Mouse (Mus musculus): ENCODE results near the gene Gramd1b. TPM values are rescaled to one million over a fixed set of nuclear protein-coding genes. Genes with fewer than 3 reads are reported as not detected.

Gene Gramd1b
- polyA plus RNA-seq, 1 experiment from 2014 or later, result 2.8 TPM

DNA sequence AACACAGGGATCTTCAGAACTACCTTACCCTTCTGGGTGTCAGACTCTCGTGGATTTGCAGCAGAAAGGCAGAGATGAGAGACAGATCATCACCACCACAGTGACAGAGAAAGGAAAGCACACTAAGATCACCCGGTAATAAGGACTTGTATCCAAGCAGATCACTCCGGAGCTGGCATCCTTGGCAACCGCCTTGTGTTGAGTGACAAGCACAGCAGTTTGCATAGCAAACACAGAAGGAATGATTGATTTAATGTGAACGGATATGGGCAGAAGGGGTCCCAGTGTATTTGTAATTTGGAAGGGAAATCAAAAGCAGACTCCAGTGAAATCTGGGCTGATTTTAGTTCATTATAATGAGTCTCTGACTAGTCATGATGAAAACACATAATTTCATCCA is 97.9 kb downstream of the Gramd1b start:
- Histone ChIP-seq H3K9ac (ENCODE audit: low read length) (no peak overlapping the region), H3K36me3 (ENCODE audit: control insufficient read depth, insufficient read depth, low read length) (no peaks in the 10 kb centered on the region), H3K4me1 (ENCODE audit: control insufficient read depth, insufficient read depth, low read length) (no peaks in the 10 kb centered on the region), H3K27ac (replicated peaks; ENCODE audit: low read depth, low read length) (no peak overlapping the region), H3K4me3 (ENCODE audit: low read depth, low read length) (no peak overlapping the region), H3K27me3 (ENCODE audit: control insufficient read depth, insufficient read depth, low read length) (no peaks in the 10 kb centered on the region), H3K4me2 (ENCODE audit: low read depth, severe bottlenecking) (no peak overlapping the region), H3K9me3 (ENCODE audit: control insufficient read depth, low read length) (no peaks in the 10 kb centered on the region)
- ATAC-seq (ENCODE audit: insufficient number of reproducible peaks, low FRiP score, low TSS enrichment, low read depth) (no peak), DNase-seq (ENCODE audit: low spot score) (no peak)
- 88% methylated on average over 5 of the region's 5 CpGs for WGBS

DNA sequence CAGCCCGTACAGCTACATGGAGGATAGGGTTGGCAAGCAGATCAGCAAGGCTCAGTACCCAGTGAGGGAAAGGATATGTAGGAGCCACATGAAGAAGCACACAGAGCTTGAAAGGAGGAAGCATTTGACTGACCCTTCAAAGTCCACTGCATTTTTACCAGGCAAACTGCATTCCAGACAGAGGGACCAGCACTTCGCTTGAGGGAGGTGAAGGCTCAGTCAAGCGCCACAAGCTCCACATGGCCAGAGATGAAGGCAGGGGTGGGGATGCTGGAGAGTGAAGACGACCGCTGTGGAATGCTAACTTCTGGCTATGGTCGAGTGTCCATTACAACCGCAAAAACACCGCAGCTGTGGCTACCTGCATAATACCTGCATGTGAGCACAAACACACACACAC is 100.2 kb downstream of the Gramd1b start:
- Histone ChIP-seq H3K9me3 (ENCODE audit: control insufficient read depth, low read length) (no peaks in the 10 kb centered on the region), H3K36me3 (ENCODE audit: control insufficient read depth, insufficient read depth, low read length) (no peaks in the 10 kb centered on the region), H3K4me2 (ENCODE audit: low read depth, severe bottlenecking) (no peak overlapping the region), H3K4me3 (ENCODE audit: low read depth, low read length) (no peak overlapping the region), H3K27ac (replicated peaks; ENCODE audit: low read depth, low read length) (no peak overlapping the region), H3K9ac (ENCODE audit: low read length) (no peak overlapping the region), H3K4me1 (ENCODE audit: control insufficient read depth, insufficient read depth, low read length) (no peaks in the 10 kb centered on the region), H3K27me3 (ENCODE audit: control insufficient read depth, insufficient read depth, low read length) (no peaks in the 10 kb centered on the region)
- ATAC-seq (ENCODE audit: insufficient number of reproducible peaks, low FRiP score, low TSS enrichment, low read depth), result no peak
- no peak for DNase-seq (ENCODE audit: low spot score)
- WGBS, result 81% methylated on average over 8 of the region's 8 CpGs

DNA sequence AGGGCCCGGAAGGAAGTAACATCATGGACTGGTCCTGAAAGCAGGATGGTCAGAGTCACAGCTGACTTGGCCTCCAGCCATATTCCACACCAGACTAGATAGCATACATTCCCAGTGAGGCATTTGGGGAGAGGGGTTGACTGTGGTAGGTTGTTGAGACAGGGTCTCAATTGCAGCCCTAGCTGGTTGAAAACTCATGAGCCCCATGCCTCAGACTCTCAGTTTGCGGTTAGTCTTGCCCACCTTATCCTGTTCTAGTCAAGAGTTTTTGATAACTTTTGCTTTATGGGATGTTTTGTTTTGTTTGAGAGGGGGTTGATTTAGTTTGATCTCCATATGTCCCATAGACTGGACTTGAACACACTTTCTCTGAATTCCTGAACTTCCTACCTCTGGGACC is 103.5 kb downstream of the Gramd1b start:
- 96% methylated on average over 2 of the region's 2 CpGs for WGBS
- Histone ChIP-seq H3K4me1 (ENCODE audit: control insufficient read depth, insufficient read depth, low read length) (no peaks in the 10 kb centered on the region), H3K9me3 (ENCODE audit: control insufficient read depth, low read length) (no peaks in the 10 kb centered on the region), H3K27ac (replicated peaks; ENCODE audit: low read depth, low read length) (no peak overlapping the region), H3K9ac (ENCODE audit: low read length) (no peak overlapping the region), H3K4me3 (ENCODE audit: low read depth, low read length) (no peak overlapping the region), H3K4me2 (ENCODE audit: low read depth, severe bottlenecking) (no peak overlapping the region), H3K27me3 (ENCODE audit: control insufficient read depth, insufficient read depth, low read length) (no peaks in the 10 kb centered on the region), H3K36me3 (ENCODE audit: control insufficient read depth, insufficient read depth, low read length) (no peaks in the 10 kb centered on the region; the same call in 1 of the 2 replicates)
- DNase-seq (ENCODE audit: low spot score), result no peak
- ATAC-seq (ENCODE audit: insufficient number of reproducible peaks, low FRiP score, low TSS enrichment, low read depth), result no peak

DNA sequence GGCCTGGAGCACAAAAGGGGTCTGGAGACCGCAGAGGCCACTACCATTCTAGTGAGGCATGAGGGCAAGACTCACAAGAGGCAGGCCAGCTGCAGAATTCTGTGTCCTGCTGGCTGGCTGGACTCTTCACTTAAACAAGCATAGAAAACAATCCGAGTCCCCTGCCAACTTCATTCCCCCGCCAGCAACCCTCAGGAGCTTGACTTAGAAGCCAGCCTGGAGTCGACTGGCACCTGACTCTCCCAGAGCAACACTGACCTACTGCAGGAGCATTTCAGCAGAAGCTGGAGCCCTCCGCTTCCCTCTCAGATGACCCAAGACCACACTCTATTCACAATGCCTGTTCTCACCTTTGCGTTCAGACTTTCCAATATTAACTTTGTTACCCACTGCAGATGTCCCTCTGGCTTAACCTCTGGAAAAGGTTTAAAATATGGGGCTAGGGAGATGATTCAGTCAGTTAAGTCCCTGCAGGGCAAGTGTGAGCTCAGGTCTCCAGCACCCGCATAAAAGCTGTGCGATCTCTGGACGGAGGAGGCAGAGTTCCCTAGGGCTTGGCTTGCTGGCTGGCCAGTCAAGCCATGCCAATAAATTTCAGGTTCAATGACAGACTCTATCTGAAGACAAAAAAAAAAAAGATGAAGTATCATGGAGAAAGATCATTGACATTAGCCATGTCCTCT is 104.8 kb downstream of the Gramd1b start:
- H3K9me3 ChIP-seq (ENCODE audit: control insufficient read depth, low read length), result no peaks in the 10 kb centered on the region
- ATAC-seq (ENCODE audit: insufficient number of reproducible peaks, low FRiP score, low TSS enrichment, low read depth), result no peak

DNA sequence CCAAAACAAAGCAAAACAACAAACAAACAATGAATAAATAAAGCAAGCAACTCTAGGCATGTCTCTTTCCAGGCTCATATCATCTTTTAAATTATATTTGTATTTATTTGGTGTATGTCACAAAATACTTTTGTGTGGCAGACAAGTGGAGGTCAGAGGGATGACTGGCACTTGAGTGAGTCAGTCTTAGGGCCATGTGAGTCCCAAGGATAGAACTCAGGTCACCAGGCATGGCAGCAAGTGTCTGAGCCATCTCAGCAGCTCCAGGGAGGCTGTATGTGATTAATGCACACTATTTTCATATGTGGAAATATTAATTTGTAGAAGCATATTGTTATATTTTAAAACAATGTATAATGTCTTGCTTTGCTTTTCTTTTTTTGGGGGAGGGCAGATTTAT is 106.3 kb downstream of the Gramd1b start:
- no peak overlapping the region for H3K4me3 ChIP-seq (ENCODE audit: low read depth, low read length)
- no peaks in the 10 kb centered on the region for H3K27me3 ChIP-seq (ENCODE audit: control insufficient read depth, insufficient read depth, low read length)
- no peak overlapping the region for H3K4me2 ChIP-seq (ENCODE audit: low read depth, severe bottlenecking)
- no peaks in the 10 kb centered on the region for H3K9me3 ChIP-seq (ENCODE audit: control insufficient read depth, low read length)
- no peak overlapping the region for H3K27ac ChIP-seq (replicated peaks; ENCODE audit: low read depth, low read length)
- no peaks in the 10 kb centered on the region; the same call in 1 of the 2 replicates for H3K36me3 ChIP-seq (ENCODE audit: control insufficient read depth, insufficient read depth, low read length)
- H3K4me1 ChIP-seq (ENCODE audit: control insufficient read depth, insufficient read depth, low read length), result no peaks in the 10 kb centered on the region
- ATAC-seq (ENCODE audit: insufficient number of reproducible peaks, low FRiP score, low TSS enrichment, low read depth), result no peak
- DNase-seq (ENCODE audit: low spot score), result no peak
- no peak overlapping the region for H3K9ac ChIP-seq (ENCODE audit: low read length)

More for the DNA sequence above, 104.8 kb downstream of the Gramd1b start:
- no peak overlapping the region for H3K4me3 ChIP-seq (ENCODE audit: low read depth, low read length)
- no peaks in the 10 kb centered on the region for H3K27me3 ChIP-seq (ENCODE audit: control insufficient read depth, insufficient read depth, low read length)
- H3K4me1 ChIP-seq (ENCODE audit: control insufficient read depth, insufficient read depth, low read length), result no peaks in the 10 kb centered on the region
- no peak for DNase-seq (ENCODE audit: low spot score)
- no peak overlapping the region for H3K9ac ChIP-seq (ENCODE audit: low read length)
- WGBS, result 90% methylated on average over 9 of the region's 9 CpGs
- no peak overlapping the region for H3K4me2 ChIP-seq (ENCODE audit: low read depth, severe bottlenecking)
- no peaks in the 10 kb centered on the region; the same call in 1 of the 2 replicates for H3K36me3 ChIP-seq (ENCODE audit: control insufficient read depth, insufficient read depth, low read length)
- no peak overlapping the region for H3K27ac ChIP-seq (replicated peaks; ENCODE audit: low read depth, low read length)

DNA sequence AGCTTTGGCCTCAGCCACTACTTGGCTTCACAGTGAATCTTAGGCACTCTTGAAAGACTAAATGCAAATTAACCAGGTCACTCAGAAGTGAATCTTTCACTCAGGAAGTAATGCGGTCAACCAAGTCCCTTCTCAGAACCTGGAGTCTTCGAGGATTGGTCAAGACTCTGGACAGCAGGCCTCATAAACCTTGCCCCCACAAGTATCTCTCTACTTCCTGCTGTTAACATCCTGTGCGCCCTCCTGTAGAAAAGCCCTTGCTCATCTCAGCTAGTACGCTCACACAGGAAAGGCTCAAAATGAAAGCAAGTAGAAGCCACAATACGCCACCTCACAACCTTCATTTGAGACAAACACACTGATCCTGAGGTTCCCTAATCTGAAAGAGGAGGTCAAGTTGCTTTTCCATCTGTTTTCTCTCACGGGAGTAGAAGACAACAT is 107.7 kb downstream of the Gramd1b start:
- Histone ChIP-seq H3K4me3 (ENCODE audit: low read depth, low read length) (no peak overlapping the region), H3K36me3 (ENCODE audit: control insufficient read depth, insufficient read depth, low read length) (no peaks in the 10 kb centered on the region; the same call in 1 of the 2 replicates), H3K27ac (replicated peaks; ENCODE audit: low read depth, low read length) (no peak overlapping the region), H3K9ac (ENCODE audit: low read length) (no peak overlapping the region), H3K4me1 (ENCODE audit: control insufficient read depth, insufficient read depth, low read length) (no peaks in the 10 kb centered on the region), H3K9me3 (ENCODE audit: control insufficient read depth, low read length) (no peaks in the 10 kb centered on the region), H3K4me2 (ENCODE audit: low read depth, severe bottlenecking) (no peak overlapping the region), H3K27me3 (ENCODE audit: control insufficient read depth, insufficient read depth, low read length) (no peaks in the 10 kb centered on the region)
- no peak for DNase-seq (ENCODE audit: low spot score)
- no peak for ATAC-seq (ENCODE audit: insufficient number of reproducible peaks, low FRiP score, low TSS enrichment, low read depth)
- 92% methylated on average over 6 of the region's 6 CpGs for WGBS

DNA sequence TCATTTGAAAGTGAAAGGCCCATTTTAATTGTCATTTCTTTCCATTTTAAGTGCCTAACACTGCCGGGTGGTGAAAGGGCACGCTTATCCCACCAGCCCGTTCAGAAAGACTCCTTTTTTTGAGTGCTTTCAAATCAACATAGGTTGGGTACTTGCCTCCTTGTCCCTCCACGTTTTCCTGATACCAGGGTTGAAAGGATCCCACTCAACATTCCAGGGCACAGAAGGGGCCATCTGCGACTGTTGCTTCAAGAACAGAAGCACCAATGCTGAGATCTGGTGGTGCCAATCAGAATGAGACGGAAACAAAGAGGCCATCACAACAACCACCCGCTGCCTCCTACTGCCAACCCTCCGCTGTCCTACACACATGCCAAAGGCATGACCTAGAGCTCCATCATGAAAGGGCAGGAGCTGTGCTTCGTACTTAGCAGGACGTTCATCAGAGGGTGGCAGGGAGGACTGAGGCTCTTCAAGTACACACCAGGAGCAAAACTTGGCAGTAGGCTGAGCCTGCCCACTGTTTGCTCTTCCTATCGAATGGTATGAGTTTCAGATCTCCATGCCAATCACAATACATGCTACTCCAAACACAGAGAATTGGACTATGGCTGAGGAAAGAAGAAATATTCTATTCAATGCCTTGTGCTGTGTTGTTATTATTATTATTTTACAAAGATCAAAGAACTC is 108.7 kb downstream of the Gramd1b start:
- Histone ChIP-seq H3K9me3 (ENCODE audit: control insufficient read depth, low read length) (no peaks in the 10 kb centered on the region), H3K27ac (replicated peaks; ENCODE audit: low read depth, low read length) (no peak overlapping the region)
- WGBS, result 85% methylated on average over 11 of the region's 11 CpGs

DNA sequence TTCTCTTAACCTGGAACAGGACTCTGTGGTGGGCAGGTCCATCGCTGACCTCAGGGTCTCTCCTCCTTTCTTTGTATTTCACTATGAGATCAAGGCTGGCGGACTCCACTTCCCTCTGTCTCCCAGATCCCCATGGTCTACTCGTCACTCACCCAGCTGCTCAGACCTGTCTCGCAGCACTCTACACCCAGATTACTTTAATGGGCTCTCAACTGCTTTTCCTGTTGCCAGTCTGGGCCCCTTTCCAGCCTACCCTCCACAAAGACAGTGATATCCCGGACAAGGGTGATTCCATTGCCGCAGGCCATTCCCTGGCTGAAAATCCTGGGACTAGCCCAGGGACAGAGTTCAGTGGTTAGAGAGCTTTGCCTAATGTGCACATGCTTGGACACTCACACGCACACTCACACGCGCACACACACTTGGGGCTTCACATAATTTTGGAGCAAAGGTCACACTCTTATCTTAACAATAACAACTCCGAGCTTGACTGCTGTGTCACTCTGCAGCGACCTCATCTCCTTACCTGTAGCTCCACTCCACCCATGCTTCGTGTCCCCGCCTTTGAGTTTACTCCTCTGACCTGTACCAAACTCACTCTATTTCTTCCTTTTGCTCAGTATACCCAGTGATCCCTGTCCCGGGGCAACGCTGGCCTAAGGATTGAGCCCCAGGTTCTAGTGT is 110.4 kb downstream of the Gramd1b start:
- Histone ChIP-seq H3K36me3 (ENCODE audit: control insufficient read depth, insufficient read depth, low read length) (no peaks in the 10 kb centered on the region; the same call in 1 of the 2 replicates), H3K4me2 (ENCODE audit: low read depth, severe bottlenecking) (no peak overlapping the region), H3K27me3 (ENCODE audit: control insufficient read depth, insufficient read depth, low read length) (no peaks in the 10 kb centered on the region), H3K4me1 (ENCODE audit: control insufficient read depth, insufficient read depth, low read length) (no peaks in the 10 kb centered on the region), H3K9ac (ENCODE audit: low read length) (no peak overlapping the region), H3K9me3 (ENCODE audit: control insufficient read depth, low read length) (no peaks in the 10 kb centered on the region), H3K27ac (replicated peaks; ENCODE audit: low read depth, low read length) (no peak overlapping the region), H3K4me3 (ENCODE audit: low read depth, low read length) (no peak overlapping the region)
- WGBS, result 88% methylated on average over 15 of the region's 15 CpGs
- no peak for DNase-seq (ENCODE audit: low spot score)
- no peak for ATAC-seq (ENCODE audit: insufficient number of reproducible peaks, low FRiP score, low TSS enrichment, low read depth)

More for the DNA sequence above, 108.7 kb downstream of the Gramd1b start:
- no peak for DNase-seq (ENCODE audit: low spot score)
- Histone ChIP-seq H3K4me3 (ENCODE audit: low read depth, low read length) (no peak overlapping the region), H3K36me3 (ENCODE audit: control insufficient read depth, insufficient read depth, low read length) (no peaks in the 10 kb centered on the region; the same call in 1 of the 2 replicates), H3K27me3 (ENCODE audit: control insufficient read depth, insufficient read depth, low read length) (no peaks in the 10 kb centered on the region), H3K4me2 (ENCODE audit: low read depth, severe bottlenecking) (no peak overlapping the region), H3K9ac (ENCODE audit: low read length) (no peak overlapping the region), H3K4me1 (ENCODE audit: control insufficient read depth, insufficient read depth, low read length) (no peaks in the 10 kb centered on the region)
- ATAC-seq (ENCODE audit: insufficient number of reproducible peaks, low FRiP score, low TSS enrichment, low read depth), result no peak

Data from limb, embryonic 11.5 days (tissue).